Mouse (Mus musculus) CH12F3 (cell line): ENCODE data around the gene Pheta2.
"Not testable (repeated sequence)": the region's sequence is repeated elsewhere in the genome, so short reads cannot be mapped to it uniquely, and the experiment has no call there.

Experiments
- in situ Hi-C: fragments of 300-500 bp; cut with MboI; formaldehyde crosslinking; loops from 2 replicates; pipeline ENCODE4 v1.14.3; 2020; ENCODE audit warnings: low sequenced_read_pairs

Gene Pheta2

DNA sequence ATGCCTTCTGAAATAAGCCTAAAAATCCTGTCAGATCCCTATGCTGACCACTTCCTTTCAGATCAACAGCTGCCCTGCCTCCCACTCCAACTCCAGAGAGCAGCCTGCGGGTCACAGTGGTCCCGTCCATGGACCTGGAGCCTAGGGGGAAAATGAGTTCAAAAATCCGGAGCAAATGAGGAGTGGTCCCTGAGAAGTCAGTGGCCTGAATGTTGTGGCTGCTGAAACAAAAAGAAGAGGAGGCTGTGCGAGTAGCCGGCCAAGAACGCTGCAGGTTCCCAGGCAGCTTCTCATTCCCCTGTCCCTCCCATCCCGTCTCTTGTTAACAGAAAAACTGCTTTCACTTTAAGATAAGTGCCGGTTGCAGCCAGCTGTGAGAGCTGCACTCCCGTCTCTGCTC lies 25.8 kb downstream of the Pheta2 start:
- in situ Hi-C loops: not testable (repeated sequence)

DNA sequence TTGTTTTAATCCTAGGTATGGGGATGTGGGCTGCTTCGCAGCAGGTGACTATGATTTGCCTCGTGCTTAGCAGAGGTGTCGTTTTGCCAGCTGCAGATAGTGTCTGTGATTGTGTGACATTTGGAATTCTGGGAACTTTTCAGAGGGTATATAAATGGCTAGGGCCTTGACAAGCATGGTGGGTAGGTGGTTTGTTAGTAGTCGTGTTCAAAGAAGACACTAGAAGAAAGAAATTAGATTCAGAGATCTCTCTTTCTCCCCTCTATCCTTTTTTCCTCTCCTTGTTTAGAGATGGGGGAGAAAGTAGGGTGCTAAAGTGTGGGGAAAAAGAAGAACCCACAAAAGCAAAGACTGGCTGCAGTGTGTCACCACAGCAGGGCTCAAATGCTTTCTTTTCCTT lies 29.4 kb downstream of the Pheta2 start:
- in situ Hi-C loops: no loop called here

DNA sequence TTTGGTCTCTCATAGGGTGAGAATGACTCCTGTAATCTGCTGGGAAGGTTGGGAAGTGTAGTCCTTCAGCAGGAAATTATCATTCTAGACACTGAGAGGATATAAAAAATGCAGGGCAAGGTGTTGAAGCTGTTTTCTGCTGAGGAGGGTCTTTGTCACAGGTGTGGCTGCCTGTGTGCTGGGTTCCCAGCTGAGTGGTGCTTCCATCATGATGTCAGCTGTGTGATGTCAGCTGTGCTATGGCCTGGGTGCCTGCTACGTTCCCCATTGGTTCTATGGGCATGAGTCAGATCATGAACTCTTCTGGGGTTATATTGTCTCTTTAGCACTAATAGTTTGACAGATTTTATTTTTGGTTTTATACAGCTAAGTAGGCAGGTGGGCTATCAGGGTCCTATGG lies 30.1 kb downstream of the Pheta2 start:
- in situ Hi-C loops: no loop called here

DNA sequence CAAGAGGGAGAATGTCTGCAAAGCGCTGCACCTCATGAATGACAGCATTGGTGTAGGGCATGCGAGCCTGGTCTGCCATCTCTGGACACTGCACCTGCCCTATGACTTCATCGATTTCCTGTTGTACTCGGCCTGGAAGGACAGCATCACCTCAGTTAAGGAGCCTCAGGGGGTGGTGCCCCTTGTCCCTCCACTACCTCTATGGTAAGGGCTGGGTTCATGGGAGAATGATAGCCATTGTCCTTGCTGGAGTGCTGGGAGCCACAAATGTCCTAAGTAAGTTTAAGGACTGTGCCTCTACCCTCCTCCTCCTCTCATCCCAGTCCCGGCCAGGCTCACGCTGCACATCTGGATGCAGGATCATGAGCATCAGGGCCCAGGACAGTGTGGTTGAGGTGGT lies 33.7 kb downstream of the Pheta2 start:
- in situ Hi-C loops: no loop called here

DNA sequence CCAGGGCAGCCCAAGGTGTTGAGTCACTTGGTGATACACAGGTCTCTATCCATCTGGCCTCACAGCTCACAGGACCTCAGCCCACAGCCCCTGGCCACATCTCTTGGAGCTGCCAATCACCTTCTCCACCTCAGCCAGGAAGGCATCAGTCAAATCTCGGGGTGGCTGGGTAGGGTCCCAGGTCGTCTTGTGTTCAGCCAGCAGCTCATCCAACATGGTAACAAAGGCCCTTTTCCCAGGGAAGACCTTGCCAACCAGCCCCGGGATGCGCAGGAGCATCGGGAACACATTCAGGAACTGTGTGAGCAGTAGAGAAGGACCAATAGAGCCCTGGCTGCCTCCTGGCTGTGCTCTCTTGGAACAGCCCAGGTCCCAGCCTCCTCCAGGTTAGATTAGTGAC lies 34.2 kb downstream of the Pheta2 start:
- in situ Hi-C loops: no loop called here

DNA sequence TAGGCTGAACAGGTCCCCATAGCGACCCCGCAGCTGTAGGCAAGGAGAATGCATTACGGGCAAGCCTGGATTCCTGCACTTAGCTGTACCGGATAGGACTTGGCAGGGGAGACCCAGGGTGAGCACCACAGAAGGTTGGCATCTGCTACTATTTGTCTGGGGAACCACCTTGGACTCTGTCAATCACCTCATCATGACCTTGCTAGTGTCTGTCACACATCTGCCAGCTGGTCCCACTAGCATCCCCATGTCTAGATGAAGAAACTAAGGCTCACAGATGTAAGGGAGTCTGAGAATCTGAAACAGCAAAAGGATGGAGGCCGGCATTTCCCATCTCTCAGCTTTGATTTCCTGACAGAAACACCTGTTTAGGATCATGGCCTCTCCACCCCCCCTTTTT lies 35.7 kb downstream of the Pheta2 start:
- in situ Hi-C loops: no loop called here

DNA sequence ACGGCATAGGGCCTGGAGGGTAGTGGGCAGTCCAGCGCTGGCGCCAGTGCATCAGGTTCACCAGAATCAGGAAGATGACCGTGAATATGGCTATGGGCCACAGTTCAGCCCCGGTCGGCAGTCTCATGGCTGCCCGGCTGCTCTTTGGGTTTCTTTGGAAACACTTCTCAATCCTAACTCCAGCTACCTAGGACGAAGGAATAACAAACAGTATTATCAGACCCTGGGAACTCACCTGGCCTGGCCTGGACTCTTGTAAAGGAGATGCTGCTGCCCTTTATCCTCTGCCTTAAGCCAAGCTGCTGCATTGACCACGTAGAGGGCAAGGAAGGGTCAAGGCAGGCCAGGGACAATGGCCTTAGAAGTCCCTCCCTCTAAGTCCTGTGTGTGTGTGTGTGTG lies 37.1 kb downstream of the Pheta2 start:
- in situ Hi-C loops: no loop called here

DNA sequence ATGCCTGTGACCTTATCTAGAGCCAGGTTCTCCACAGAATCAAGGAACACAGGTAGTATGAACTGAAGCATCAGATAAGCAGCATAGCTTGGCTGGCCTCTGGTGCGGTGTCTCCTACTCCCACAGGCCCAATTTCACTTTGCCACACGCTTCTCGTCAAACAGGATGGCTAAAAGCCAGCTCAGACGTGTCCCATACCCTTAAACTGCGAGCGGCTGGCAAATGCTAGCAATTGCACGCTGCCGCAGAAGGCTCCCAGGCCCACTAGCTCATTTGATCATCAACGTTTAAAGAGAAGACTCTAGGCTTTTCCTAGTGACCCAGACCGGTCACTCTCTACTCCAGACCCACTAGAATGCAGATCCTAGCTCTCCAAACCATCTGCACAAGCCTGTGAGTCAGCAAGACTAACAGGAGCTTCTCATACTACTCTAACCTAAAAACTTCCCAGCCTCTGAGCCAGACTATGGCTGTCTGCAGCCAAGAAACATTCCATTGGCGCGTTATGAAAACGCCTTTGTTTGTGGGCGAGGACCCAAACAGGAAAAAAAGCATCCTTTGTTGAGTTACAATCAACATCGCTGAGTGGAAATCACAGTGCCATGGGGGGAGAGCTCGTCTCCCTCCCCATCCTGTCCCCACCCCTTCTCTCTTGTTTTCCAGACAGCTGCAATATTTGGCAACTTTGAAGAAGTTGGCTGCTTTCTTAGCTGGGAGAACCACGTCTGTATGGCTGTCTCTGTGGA lies 37.8 kb downstream of the Pheta2 start:
- in situ Hi-C loops: no loop called here

DNA sequence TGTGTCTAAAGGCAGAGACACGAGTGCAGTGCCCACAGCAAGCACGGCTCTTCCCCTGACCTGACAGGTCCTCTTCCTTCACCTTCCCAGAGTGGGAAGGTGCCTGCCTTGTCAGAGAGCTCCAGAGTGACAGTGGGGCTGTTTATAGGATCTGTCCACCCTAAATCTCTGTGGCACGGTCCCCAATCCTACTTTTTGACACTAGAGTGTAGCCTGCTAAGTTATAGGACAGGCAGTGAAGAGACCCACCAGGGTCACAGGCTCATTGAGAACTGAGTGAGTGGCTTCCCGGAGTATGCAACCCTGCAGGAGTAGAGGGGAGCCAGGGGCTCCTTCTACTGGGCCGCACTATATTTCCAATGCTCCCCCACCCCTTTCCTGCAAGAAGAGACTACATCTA lies 39.0 kb downstream of the Pheta2 start:
- in situ Hi-C loops: no loop called here

DNA sequence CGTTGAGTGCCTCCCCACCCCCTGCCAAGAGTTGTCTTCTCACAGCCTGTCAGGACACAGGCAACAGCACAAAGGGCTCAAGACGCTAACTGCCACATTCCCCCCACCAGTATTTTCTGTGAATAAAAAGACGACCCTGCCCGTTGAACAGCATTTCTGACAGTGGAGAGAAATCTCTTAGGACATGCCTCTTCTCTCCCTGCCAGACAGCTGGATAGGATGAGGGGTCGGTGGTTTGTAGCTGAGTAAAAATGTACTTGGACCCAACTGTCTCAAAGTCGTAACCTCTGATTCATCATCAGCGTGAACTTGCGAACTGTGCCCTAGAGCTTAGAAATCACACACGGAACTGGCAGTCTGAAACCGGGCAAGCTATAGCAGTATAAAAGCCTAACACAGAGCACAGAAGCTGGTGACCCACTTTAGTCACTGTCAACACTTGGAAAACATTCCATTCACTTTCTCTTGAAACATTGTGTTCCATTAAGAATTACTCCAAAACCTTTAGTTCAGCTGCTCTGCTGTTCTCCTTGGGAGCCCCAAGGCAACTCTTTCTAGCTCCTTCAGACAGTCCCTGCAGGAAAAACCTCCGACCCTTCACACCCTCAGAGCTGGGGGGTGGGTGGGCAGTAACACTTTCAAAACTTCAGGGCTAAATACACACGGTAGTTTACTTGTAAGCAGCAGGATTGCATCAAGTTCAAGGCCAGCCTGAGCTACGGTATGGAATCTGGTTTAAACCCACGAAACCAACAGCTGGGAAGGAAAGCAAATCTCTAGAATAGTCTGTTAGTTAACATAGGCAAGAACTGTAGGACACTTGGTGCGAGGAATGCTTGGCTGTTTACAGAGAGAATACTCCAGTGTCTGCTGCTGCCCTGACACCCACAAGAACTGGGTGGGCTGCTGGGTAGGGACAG lies 39.8 kb downstream of the Pheta2 start:
- in situ Hi-C loops: no loop called here

DNA sequence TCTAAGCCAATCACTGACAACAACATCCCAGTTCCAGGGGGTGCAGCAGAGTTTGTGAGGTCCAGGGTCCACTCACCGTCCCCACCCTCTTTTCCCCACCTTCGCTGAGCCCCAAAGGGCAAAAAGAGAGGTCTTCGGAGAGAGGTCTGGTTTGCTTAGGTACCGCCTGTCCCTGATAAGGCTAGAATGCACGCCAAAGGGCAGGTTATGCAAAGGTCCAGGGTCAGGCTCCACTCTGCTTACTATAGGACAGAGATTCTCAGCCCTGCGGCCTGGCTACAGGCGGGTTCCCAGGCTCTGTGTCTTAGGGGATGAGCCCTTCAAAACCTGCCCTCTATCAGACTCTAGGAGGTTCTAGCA lies 40.7 kb downstream of the Pheta2 start:
- in situ Hi-C loops: no loop called here

DNA sequence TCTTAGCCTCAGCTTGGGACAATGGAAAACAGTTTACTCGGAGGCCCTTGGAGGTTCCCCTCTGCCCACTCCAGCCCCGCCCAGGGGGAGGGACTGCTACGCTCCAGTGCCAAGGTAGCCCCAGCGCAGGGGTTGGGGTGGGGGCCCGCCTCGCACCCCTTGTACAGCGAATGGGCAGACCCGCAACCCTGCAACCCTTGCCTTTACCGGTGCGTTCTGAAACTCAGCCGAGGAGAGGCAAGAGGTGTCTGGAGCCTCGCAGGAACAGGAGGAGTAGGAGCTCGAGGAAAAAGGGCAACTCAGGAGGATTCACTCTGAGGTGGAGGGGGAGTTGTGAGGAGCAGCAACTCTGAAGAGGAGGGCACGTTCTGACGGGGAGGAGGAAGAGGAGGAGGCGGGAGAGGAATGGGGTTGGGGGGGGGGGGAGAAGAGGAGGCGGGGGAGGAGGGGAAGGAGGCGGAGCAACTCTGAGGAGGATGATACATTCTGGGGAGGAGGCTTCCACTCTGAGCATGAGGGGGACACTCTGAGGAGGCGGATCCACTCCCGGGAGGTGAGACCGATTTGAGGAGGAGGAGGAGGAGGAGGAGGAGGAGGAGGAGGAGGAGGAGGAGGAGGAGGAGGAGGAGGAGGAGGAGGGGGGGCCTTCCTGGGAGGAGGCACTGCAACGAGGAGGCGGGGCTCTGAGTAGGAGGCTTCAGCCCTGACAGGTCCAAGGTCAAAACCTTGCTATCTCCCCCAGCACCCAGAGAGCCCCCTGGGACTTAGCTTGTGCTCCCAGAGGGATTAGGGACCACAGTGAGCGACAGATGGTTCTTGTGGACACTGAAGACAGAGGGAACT lies 41.4 kb downstream of the Pheta2 start, which contains the start of gene Cyp2d22:
Gene Cyp2d22, minus strand, starts transcription at position 390 of the 843 bp plus-strand sequence.
- in situ Hi-C loops: no loop called here

DNA sequence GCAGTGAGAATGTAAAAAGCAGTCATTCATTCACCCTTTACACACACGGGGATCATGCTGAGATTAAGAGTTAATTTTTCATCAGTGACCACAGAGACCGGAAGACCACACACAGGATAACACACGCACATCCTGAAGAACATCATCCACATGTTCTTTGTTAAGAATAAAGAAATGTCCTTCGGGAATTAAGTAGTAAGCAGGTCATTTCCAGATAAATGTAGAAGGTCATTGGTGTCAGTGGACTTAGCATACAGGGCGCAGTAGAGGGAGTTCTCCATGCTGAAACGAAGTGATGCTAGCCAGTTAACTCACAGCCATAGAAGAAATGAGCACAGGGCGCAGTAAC lies 41.9 kb downstream of the Pheta2 start:
- in situ Hi-C loops: no loop called here

DNA sequence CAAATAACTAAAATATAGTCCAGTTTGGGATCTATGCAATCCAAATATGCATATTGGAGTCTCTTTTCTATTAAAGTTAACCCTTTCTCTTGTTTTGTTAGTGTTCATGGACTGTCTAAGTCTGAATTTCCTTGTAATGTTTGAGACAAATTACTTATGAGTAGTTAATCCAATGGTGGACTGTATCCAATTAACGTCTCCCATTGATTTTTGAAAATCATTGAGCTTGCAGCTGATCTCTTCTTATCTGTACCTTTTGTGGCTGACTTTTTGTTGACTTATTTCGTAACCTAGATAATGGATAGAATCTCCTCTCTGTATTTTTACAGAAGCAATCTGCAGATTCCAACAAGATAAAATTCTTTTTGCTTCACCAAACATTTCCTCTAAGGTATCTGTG lies 43.7 kb downstream of the Pheta2 start:
- in situ Hi-C loops: no loop called here

DNA sequence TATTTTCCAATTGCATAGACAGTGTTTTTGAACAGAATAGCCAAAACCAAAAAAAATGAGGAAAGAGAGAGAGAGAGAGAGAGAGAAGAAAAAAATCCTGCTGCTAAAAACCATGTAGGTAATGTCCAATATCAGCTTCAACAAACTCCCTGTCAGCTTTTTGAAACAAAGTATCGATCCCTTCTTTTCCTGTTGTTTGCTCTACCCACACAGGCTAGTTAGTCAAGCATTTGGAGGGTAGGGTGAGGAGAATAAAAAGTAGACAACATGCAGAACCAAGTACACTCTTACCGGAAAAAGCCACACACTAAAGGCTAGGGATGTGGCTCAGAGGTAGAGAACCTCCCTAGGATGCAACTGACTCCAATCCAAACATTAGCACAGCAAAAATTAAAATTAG lies 47.0 kb downstream of the Pheta2 start:
- in situ Hi-C loops: no loop called here

DNA sequence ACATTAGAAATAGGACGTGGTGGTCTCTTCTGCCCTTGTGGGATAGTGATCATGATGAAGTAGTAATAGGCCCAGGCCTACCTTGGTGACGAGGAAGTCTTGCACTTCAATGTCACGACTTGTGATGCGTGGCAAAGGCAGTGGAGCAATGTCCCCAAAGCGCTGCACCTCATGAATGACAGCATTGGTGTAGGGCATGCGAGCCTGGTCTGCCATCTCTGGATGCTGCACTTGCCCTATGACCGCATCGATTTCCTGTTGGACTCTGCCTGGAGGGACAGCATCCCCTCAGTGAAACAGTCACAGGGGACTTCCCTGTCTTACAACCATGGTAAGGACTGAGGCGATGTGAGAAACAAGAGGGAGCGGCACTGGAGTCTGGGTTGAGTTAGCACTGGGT lies 51.2 kb downstream of the Pheta2 start:
- in situ Hi-C loops: not testable (repeated sequence)

DNA sequence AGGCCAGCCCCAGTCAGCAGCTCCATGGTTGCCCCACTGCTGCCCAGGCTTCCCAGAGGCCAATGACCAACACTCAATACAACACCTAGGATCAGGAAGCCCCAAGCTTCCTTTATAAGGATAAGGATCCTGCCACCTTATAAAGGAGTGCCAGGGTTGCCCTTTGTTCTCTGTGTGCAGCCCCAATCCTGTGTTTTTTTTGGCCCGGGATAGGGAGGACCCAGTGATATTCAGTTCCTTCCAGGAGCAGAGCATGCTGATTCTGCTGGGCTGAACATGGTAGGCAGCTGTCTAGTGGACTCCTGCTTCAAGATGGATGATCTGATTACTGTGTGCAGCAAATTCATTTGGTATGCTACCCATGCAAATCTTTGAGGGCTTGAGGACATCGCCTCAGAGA lies 55.2 kb downstream of the Pheta2 start, which contains the start of gene Cyp2d11:
Gene Cyp2d11, minus strand, starts transcription at position 101 of the 400 bp plus-strand sequence.
- in situ Hi-C loops: not testable (repeated sequence)
